Mouse (Mus musculus): ENCODE results near the gene Gm10490. TPM values are rescaled to one million over a fixed set of nuclear protein-coding genes. Genes with fewer than 3 reads are reported as not detected.
"Not testable (repeated sequence)": the region's sequence is repeated elsewhere in the genome, so short reads cannot be mapped to it uniquely, and the experiment has no call there.

Gene Gm10490
- not detected in 2 replicates for polyA plus RNA-seq (2015; fragmentation: Nextera tagmentation; extraction: Ambion mirVana)

- H3K4me1 ChIP-seq (replicated peaks); H3K27me3 ChIP-seq; H3K4me2 ChIP-seq; H3K9ac ChIP-seq; ATAC-seq (ENCODE audit: insufficient read depth); H3K4me3 ChIP-seq (replicated peaks); H3K9me3 ChIP-seq (replicated peaks); H3K27ac ChIP-seq (replicated peaks): not testable (repeated sequence)
- 63% methylated on average over 4 of the region's 4 CpGs for WGBS (ENCODE audit: insufficient replicate concordance)
- H3K36me3 ChIP-seq (replicated peaks): peaks cover 10% of the 10 kb centered on the region; the same call in 1 of the 2 replicates
Measured at GRCm38 (mm10) chrX:7909242-7909641, at the start of gene Gm10490. Gm10490 (plus strand) TSS chrX:7909542.

- ATAC-seq (ENCODE audit: insufficient read depth): no peak
- WGBS (ENCODE audit: insufficient replicate concordance): 57% methylated on average over 1 of the region's 1 CpGs
- H3K27me3 ChIP-seq: no peaks in the 10 kb centered on the region
- H3K4me1 ChIP-seq (replicated peaks): peaks cover 37% of the 10 kb centered on the region
- H3K27ac ChIP-seq (replicated peaks): no peak overlapping the region
- no peak overlapping the region for H3K4me2 ChIP-seq
- H3K9ac ChIP-seq: no peak overlapping the region
- no peaks in the 10 kb centered on the region for H3K9me3 ChIP-seq (replicated peaks)
- peaks cover 50% of the 10 kb centered on the region for H3K36me3 ChIP-seq (replicated peaks)
- no peak overlapping the region for H3K4me3 ChIP-seq (replicated peaks)
Measured at GRCm38 (mm10) chrX:7863181-7863580, 46.2 kb upstream of the Gm10490 start.

- 45% methylated on average over 3 of the region's 3 CpGs for WGBS (ENCODE audit: insufficient replicate concordance)
- no peak overlapping the region for H3K9ac ChIP-seq
- ATAC-seq (ENCODE audit: insufficient read depth): no peak
- no peak overlapping the region for H3K4me2 ChIP-seq
- H3K27me3 ChIP-seq: no peaks in the 10 kb centered on the region
- H3K9me3 ChIP-seq (replicated peaks): no peaks in the 10 kb centered on the region
- no peak overlapping the region for H3K4me3 ChIP-seq (replicated peaks)
- peaks cover 51% of the 10 kb centered on the region for H3K36me3 ChIP-seq (replicated peaks)
- no peak overlapping the region for H3K27ac ChIP-seq (replicated peaks)
- H3K4me1 ChIP-seq (replicated peaks): peaks cover 27% of the 10 kb centered on the region
Measured at GRCm38 (mm10) chrX:7864551-7864950, 44.8 kb upstream of the Gm10490 start.

- no peaks in the 10 kb centered on the region for H3K9me3 ChIP-seq (replicated peaks)
- peaks cover 55% of the 10 kb centered on the region for H3K36me3 ChIP-seq (replicated peaks)
- no peaks in the 10 kb centered on the region for H3K27me3 ChIP-seq
- no peak overlapping the region for H3K27ac ChIP-seq (replicated peaks)
- WGBS (ENCODE audit: insufficient replicate concordance): 43% methylated on average over 2 of the region's 2 CpGs
- H3K4me1 ChIP-seq (replicated peaks): peaks cover 20% of the 10 kb centered on the region
- no peak overlapping the region for H3K9ac ChIP-seq
- H3K4me2 ChIP-seq: no peak overlapping the region
- no peak overlapping the region for H3K4me3 ChIP-seq (replicated peaks)
- ATAC-seq (ENCODE audit: insufficient read depth): no peak
Measured at GRCm38 (mm10) chrX:7865343-7865742, 44.0 kb upstream of the Gm10490 start.

- no peak overlapping the region for H3K4me3 ChIP-seq (replicated peaks)
- H3K27ac ChIP-seq (replicated peaks): no peak overlapping the region
- WGBS (ENCODE audit: insufficient replicate concordance): 31% methylated on average over 2 of the region's 2 CpGs
- peaks cover 16% of the 10 kb centered on the region for H3K4me1 ChIP-seq (replicated peaks)
- ATAC-seq (ENCODE audit: insufficient read depth): no peak
- H3K4me2 ChIP-seq: no peak overlapping the region
- no peak overlapping the region for H3K9ac ChIP-seq
- H3K27me3 ChIP-seq: no peaks in the 10 kb centered on the region
- H3K9me3 ChIP-seq (replicated peaks): no peaks in the 10 kb centered on the region
- H3K36me3 ChIP-seq (replicated peaks): peaks cover 59% of the 10 kb centered on the region
Measured at GRCm38 (mm10) chrX:7865786-7866185, 43.6 kb upstream of the Gm10490 start.

- H3K4me1 ChIP-seq (replicated peaks): peaks cover 8% of the 10 kb centered on the region
- WGBS (ENCODE audit: insufficient replicate concordance): 88% methylated on average over 1 of the region's 1 CpGs
- H3K4me2 ChIP-seq: no peak overlapping the region
- H3K36me3 ChIP-seq (replicated peaks): peaks cover 60% of the 10 kb centered on the region
- H3K27me3 ChIP-seq: no peaks in the 10 kb centered on the region
- no peak overlapping the region for H3K27ac ChIP-seq (replicated peaks)
- ATAC-seq (ENCODE audit: insufficient read depth): no peak
- no peak overlapping the region for H3K4me3 ChIP-seq (replicated peaks)
- H3K9ac ChIP-seq: no peak overlapping the region
- H3K9me3 ChIP-seq (replicated peaks): no peaks in the 10 kb centered on the region
Measured at GRCm38 (mm10) chrX:7867141-7867540, 42.2 kb upstream of the Gm10490 start.

- no peak overlapping the region for H3K27ac ChIP-seq (replicated peaks)
- H3K9ac ChIP-seq: no peak overlapping the region
- H3K36me3 ChIP-seq (replicated peaks): peaks cover 69% of the 10 kb centered on the region
- no peaks in the 10 kb centered on the region for H3K27me3 ChIP-seq
- H3K9me3 ChIP-seq (replicated peaks): no peaks in the 10 kb centered on the region
- H3K4me2 ChIP-seq: no peak overlapping the region
- peaks cover 8% of the 10 kb centered on the region for H3K4me1 ChIP-seq (replicated peaks)
- WGBS (ENCODE audit: insufficient replicate concordance): 44% methylated on average over 2 of the region's 2 CpGs
- H3K4me3 ChIP-seq (replicated peaks): no peak overlapping the region
- ATAC-seq (ENCODE audit: insufficient read depth): no peak
Measured at GRCm38 (mm10) chrX:7868506-7868905, 40.8 kb upstream of the Gm10490 start.

- H3K4me2 ChIP-seq: no peak overlapping the region
- H3K27me3 ChIP-seq: no peaks in the 10 kb centered on the region
- no peak overlapping the region for H3K27ac ChIP-seq (replicated peaks)
- no peaks in the 10 kb centered on the region for H3K9me3 ChIP-seq (replicated peaks)
- 59% methylated on average over 3 of the region's 3 CpGs for WGBS (ENCODE audit: insufficient replicate concordance)
- H3K4me1 ChIP-seq (replicated peaks): peaks cover 8% of the 10 kb centered on the region
- H3K36me3 ChIP-seq (replicated peaks): peaks cover 82% of the 10 kb centered on the region
- H3K4me3 ChIP-seq (replicated peaks): no peak overlapping the region
- no peak overlapping the region for H3K9ac ChIP-seq
- ATAC-seq (ENCODE audit: insufficient read depth): no peak
Measured at GRCm38 (mm10) chrX:7869826-7870225, 39.5 kb upstream of the Gm10490 start.

GRCm38 (mm10) chrX:7878007-7878419, 31.3 kb upstream of the Gm10490 start, which contains the start of gene Pim2:
Pim2 (plus strand) TSS chrX:7878262.
- Histone ChIP-seq H3K36me3 (replicated peaks) (peaks cover 30% of the 10 kb centered on the region), H3K9ac (peak within 1 kb of the TSS; percentile 32; the same call in 1 of the 2 replicates), H3K4me1 (replicated peaks) (peaks cover 26% of the 10 kb centered on the region), H3K27ac (replicated peaks) (no peak within 1 kb of the TSS), H3K4me3 (replicated peaks) (peak within 1 kb of the TSS; percentile 55), H3K9me3 (replicated peaks) (no peaks in the 10 kb centered on the region), H3K4me2 (peak within 1 kb of the TSS; percentile 82), H3K27me3 (peaks cover 4% of the 10 kb centered on the region; the same call in 1 of the 2 replicates)
- ATAC-seq (ENCODE audit: insufficient read depth): peak; percentile 95
- WGBS (ENCODE audit: insufficient replicate concordance): 13% methylated on average over 36 of the region's 38 CpGs

GRCm38 (mm10) chrX:7878495-7878894, 30.8 kb upstream of the Gm10490 start:
- WGBS (ENCODE audit: insufficient replicate concordance): 26% methylated on average over 21 of the region's 21 CpGs
- Histone ChIP-seq H3K9ac (peak overlapping the region; percentile 32; the same call in 1 of the 2 replicates), H3K4me2 (peak overlapping the region; percentile 82), H3K4me1 (replicated peaks) (peaks cover 28% of the 10 kb centered on the region), H3K9me3 (replicated peaks) (no peaks in the 10 kb centered on the region), H3K27ac (replicated peaks) (no peak overlapping the region), H3K27me3 (peaks cover 4% of the 10 kb centered on the region; the same call in 1 of the 2 replicates), H3K36me3 (replicated peaks) (peaks cover 25% of the 10 kb centered on the region), H3K4me3 (replicated peaks) (peak overlapping the region; percentile 55)
- ATAC-seq (ENCODE audit: insufficient read depth): 0 out of 2 replicates have a peak, but pooled peaks have one; percentile 2

- no peak for ATAC-seq (ENCODE audit: insufficient read depth)
- peaks cover 12% of the 10 kb centered on the region for H3K36me3 ChIP-seq (replicated peaks)
- H3K4me1 ChIP-seq (replicated peaks): peaks cover 34% of the 10 kb centered on the region
- H3K9me3 ChIP-seq (replicated peaks): no peaks in the 10 kb centered on the region
- no peak overlapping the region for H3K9ac ChIP-seq
- peaks cover 4% of the 10 kb centered on the region; the same call in 1 of the 2 replicates for H3K27me3 ChIP-seq
- peak overlapping the region; percentile 82 for H3K4me2 ChIP-seq
- WGBS (ENCODE audit: insufficient replicate concordance): 14% methylated on average over 11 of the region's 11 CpGs
- H3K27ac ChIP-seq (replicated peaks): no peak overlapping the region
- no peak overlapping the region for H3K4me3 ChIP-seq (replicated peaks)
Measured at GRCm38 (mm10) chrX:7879819-7880218, 29.5 kb upstream of the Gm10490 start.
